Mouse (Mus musculus) kidney, postnatal 0 days (tissue): ENCODE measurements around the gene Sphk1. TPM values are rescaled to one million over a fixed set of nuclear protein-coding genes. Genes with fewer than 3 reads are reported as not detected.

Experiments used
- ATAC-seq: fragments of 200-750 bp; cut with Nextera tagmentation; replicated peaks from 2 replicates; pipeline ENCODE4 v1.8.0; 2017; ENCODE audit warnings: low read depth, moderate number of reproducible peaks, moderate TSS enrichment, moderate library complexity; ENCODE audit not compliant: low FRiP score
- DNase-seq: peaks from one replicate; pipeline ENCODE4 v3.0.0-alpha.2; 2016; ENCODE audit warnings: low spot score
- H3K27ac ChIP-seq: fragments of 300-500 bp; sonication (generic); 2 replicates; pipeline ENCODE4 v1.5.1; 2014; ENCODE audit warnings: mild to moderate bottlenecking
- H3K27me3 ChIP-seq: fragments of 300-500 bp; sonication (generic); 2 replicates; pipeline ENCODE4 v1.6.1; 2014; ENCODE audit warnings: low read length, mixed read lengths; ENCODE audit not compliant: insufficient read depth
- H3K36me3 ChIP-seq: fragments of 300-500 bp; sonication (generic); 2 replicates; pipeline ENCODE4 v1.6.1; 2014; ENCODE audit warnings: low read length, mixed read lengths; ENCODE audit not compliant: insufficient read depth
- H3K4me1 ChIP-seq: fragments of 300-500 bp; sonication (generic); replicated peaks from 2 replicates; pipeline ENCODE4 v1.6.1; 2014; ENCODE audit warnings: antibody characterized with exemption, low read length, mixed read lengths; ENCODE audit not compliant: insufficient read depth
- H3K4me2 ChIP-seq: fragments of 300-500 bp; sonication (generic); 2 replicates; pipeline ENCODE4 v1.6.1; 2014; ENCODE audit warnings: mild to moderate bottlenecking, low read length, moderate library complexity, mixed read lengths
- H3K4me3 ChIP-seq: fragments of 300-500 bp; sonication (generic); replicated peaks from 2 replicates; pipeline ENCODE4 v1.5.1; 2014; ENCODE audit warnings: low read depth, low read length
- H3K9ac ChIP-seq: fragments of 300-500 bp; sonication (generic); 2 replicates; pipeline ENCODE4 v1.6.1; 2014; ENCODE audit warnings: low read depth, low read length
- H3K9me3 ChIP-seq: fragments of 300-500 bp; sonication (generic); replicated peaks from 2 replicates; pipeline ENCODE4 v1.6.1; 2016; ENCODE audit warnings: low read length, inconsistent platforms, mixed read lengths
- CTCF ChIP-seq: IDR thresholded peaks from 2 replicates; pipeline ENCODE4 v1.5.1; 2016; ENCODE audit warnings: antibody characterized with exemption, low read depth, mild to moderate bottlenecking, moderate library complexity
- WGBS: fragments of 180-500 bp; shearing (Covaris S2); extraction: QIAGEN DNeasy Blood & Tissue Kit; methylation state at CpG from one replicate; pipeline ENCODE4 v1.1.7; 2014; 5-methylcytosine and 5-hydroxymethylcytosine counted together
- polyA plus RNA-seq: library from polyadenylated mRNA; unstranded; fragments of >200 nt; fragmentation: Nextera tagmentation; extraction: Ambion mirVana; gene quantifications from 2 replicates; pipeline ENCODE4 v1.2.1, GENCODE M21; 2015

The Sphk1 gene
- polyA plus RNA-seq, 1 experiment from 2014 or later, result 9.0 TPM

GRCm38 (mm10) chr11:116505573-116505972, 25.2 kb upstream of the Sphk1 start:
- H3K4me1 ChIP-seq, result no peaks in the 10 kb centered on the region
- WGBS, result 67% methylated on average over 5 of the region's 5 CpGs
- no peaks in the 10 kb centered on the region for H3K36me3 ChIP-seq
- no peak overlapping the region for H3K9ac ChIP-seq
- no peak overlapping the region for H3K4me2 ChIP-seq
- ATAC-seq (no peak), DNase-seq (no peak)
- no peak overlapping the region for H3K27ac ChIP-seq
- no peak overlapping the region for H3K4me3 ChIP-seq
- H3K27me3 ChIP-seq, result no peaks in the 10 kb centered on the region
- no peaks in the 10 kb centered on the region for H3K9me3 ChIP-seq
- no peak for TF ChIP-seq CTCF

- Histone ChIP-seq H3K9ac (no peak overlapping the region), H3K4me3 (no peak overlapping the region), H3K4me2 (no peak overlapping the region), H3K4me1 (no peaks in the 10 kb centered on the region), H3K27ac (no peak overlapping the region), H3K27me3 (no peaks in the 10 kb centered on the region), H3K9me3 (no peaks in the 10 kb centered on the region), H3K36me3 (no peaks in the 10 kb centered on the region)
- no peak for TF ChIP-seq CTCF
- 71% methylated on average over 17 of the region's 17 CpGs for WGBS
- ATAC-seq (no peak), DNase-seq (no peak)
Observed at GRCm38 (mm10) chr11:116506151-116506875, 24.4 kb upstream of the Sphk1 start.

DNA sequence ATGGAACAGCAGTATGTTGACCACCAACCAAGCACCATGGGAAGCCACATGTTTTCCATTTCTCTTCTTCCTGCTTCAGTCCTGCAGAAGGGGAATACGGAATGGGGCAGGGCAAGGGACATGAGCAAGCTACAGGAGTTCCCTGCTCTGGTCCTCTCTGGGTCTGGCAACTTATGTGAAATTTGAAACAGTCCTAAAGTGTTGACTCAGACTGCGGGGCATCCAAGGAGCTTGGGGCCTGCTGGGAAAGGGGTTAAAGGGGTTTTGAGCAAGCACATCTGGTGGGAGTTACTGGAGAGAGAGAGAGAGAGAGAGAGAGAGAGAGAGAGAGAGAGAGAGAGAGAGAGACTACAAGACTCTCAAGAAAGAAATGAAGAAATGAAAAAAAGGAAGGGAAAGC, 22.0 kb upstream of the Sphk1 start:
- Histone ChIP-seq H3K9ac (no peak overlapping the region), H3K27me3 (no peaks in the 10 kb centered on the region), H3K4me3 (no peak overlapping the region), H3K36me3 (no peaks in the 10 kb centered on the region), H3K4me1 (no peaks in the 10 kb centered on the region), H3K9me3 (no peaks in the 10 kb centered on the region), H3K27ac (no peak overlapping the region), H3K4me2 (no peak overlapping the region)
- TF ChIP-seq CTCF, result no peak
- ATAC-seq (no peak), DNase-seq (no peak)
- WGBS, result 26% methylated on average over 2 of the region's 2 CpGs

DNA sequence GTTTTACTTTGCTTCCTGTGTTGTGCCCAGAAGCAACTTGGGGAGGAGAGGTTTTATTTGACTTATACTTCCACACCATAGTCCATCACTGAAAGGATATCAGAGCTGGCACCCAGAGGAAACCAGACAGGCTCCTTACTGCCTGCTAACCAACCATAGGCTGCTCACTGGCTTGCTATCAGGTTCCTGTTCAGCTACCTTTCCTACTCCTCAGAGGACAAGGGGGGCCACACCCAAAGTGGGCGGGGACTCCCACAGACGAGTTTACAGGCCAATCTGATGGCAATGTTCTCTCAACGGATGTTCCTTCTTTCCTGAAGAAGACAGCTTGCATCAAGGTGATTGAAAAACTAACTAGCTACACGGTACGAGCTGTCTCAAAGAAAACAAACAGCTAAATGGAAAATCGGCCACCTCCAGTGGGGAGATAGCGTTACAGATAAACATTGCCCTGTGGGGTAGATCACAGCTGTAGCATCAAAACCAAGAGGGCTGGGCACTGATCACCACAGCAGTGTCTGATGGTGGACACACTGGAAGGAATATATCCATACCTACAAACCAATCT, 19.3 kb upstream of the Sphk1 start:
- Histone ChIP-seq H3K27me3 (no peaks in the 10 kb centered on the region), H3K4me2 (no peak overlapping the region), H3K36me3 (no peaks in the 10 kb centered on the region), H3K4me3 (no peak overlapping the region), H3K9me3 (no peaks in the 10 kb centered on the region), H3K4me1 (no peaks in the 10 kb centered on the region), H3K27ac (no peak overlapping the region), H3K9ac (no peak overlapping the region)
- WGBS, result 49% methylated on average over 7 of the region's 7 CpGs
- ATAC-seq (no peak), DNase-seq (no peak)
- no peak for TF ChIP-seq CTCF

DNA sequence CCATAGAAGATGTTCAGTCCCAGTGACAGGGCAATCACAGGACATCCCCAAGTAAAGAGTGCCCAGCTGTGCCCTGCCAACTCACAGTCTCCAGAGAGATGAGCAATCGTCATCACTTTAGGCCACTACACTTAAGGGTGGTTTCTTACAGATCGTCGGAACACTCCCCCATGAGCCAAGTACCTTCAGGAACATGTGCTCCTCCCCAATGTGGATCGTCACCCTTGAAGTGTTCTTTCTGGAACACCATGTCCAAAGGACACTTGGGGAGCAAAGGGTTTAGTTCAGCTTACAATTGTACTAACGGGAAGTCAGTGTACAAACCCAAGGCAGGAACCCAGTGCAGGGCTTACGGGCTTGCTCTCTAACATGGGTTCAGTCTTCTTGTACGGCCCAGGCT, 18.6 kb upstream of the Sphk1 start:
- no peak for TF ChIP-seq CTCF
- WGBS, result 93% methylated on average over 7 of the region's 7 CpGs
- no peaks in the 10 kb centered on the region for H3K9me3 ChIP-seq

GRCm38 (mm10) chr11:116512987-116513386, 17.7 kb upstream of the Sphk1 start:
- Histone ChIP-seq H3K9me3 (no peaks in the 10 kb centered on the region), H3K4me3 (no peak overlapping the region), H3K36me3 (no peaks in the 10 kb centered on the region), H3K4me1 (no peaks in the 10 kb centered on the region; the same call in 1 of the 2 replicates), H3K27ac (no peak overlapping the region), H3K4me2 (no peak overlapping the region), H3K9ac (no peak overlapping the region), H3K27me3 (no peaks in the 10 kb centered on the region)
- no peak for ATAC-seq
- no peak for TF ChIP-seq CTCF
- WGBS, result 86% methylated on average over 6 of the region's 6 CpGs
- DNase-seq, result no peak

More for the DNA sequence above, 18.6 kb upstream of the Sphk1 start:
- ATAC-seq (no peak), DNase-seq (no peak)
- Histone ChIP-seq H3K27ac (no peak overlapping the region), H3K4me1 (no peaks in the 10 kb centered on the region), H3K36me3 (no peaks in the 10 kb centered on the region), H3K4me3 (no peak overlapping the region), H3K4me2 (no peak overlapping the region), H3K9ac (no peak overlapping the region), H3K27me3 (no peaks in the 10 kb centered on the region)
